ENCODE assay signal across 11 mouse cellular contexts in the genomic region with DNA sequence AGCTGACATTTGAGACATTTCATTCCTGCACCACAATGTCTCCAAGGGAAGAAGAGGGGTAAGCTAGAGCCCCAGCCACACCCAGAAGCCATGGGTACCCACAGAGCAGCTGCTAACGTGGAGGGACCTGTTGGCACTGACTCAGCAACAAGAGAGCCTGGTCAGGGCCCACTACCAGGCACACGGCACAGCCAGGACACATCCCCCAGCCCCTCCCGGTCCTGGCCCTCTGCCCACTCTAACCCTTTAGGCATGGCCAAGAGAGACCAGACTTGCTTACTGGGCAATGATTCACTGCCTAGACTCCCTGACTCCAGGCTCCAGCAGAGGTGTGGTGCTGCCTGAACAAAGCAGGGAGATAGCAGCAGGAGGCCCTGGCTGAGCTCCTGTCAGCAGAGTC. TPM values are rescaled to one million over a fixed set of nuclear protein-coding genes. Genes with fewer than 3 reads are reported as not detected.
DNase-seq lines count a peak whose midpoint lies in the region; TF ChIP-seq lines count a peak whose summit lies in the region.
"Had no signal": no experiment of that assay in that cellular context is flagged by ENCODE, and none has a peak within 500 bp of the region (broad histone marks: within the 10 kb centered on the region; RNA-seq: fewer than 3 reads in every experiment).

No protein-coding gene starts in this region.

- no peak for TF ChIP-seq CTCF in left cerebral cortex, adult 2 months (IDR thresholded peaks at IDR 0.05)
- TF ChIP-seq CTCF in C2C12 (IDR thresholded peaks at IDR 0.05; ENCODE audit: control insufficient read depth, insufficient read depth, insufficient read length): no peak

- H3K4me3 ChIP-seq in left cerebral cortex, adult 2 months: no peak overlapping the region
- H3K4me3 ChIP-seq in C2C12 (ENCODE audit: insufficient read depth, poor library complexity, severe bottlenecking): no peak overlapping the region
- H3K4me3 ChIP-seq: limb, embryonic 10.5 days had no signal

- intact Hi-C loops in left cerebral cortex, postnatal 4 days (cut with DNase I): no loop called here
- intact Hi-C loops in left cerebral cortex, adult 2 months (cut with DNase I): no loop called here

- H3K27me3 ChIP-seq in C2C12 (ENCODE audit: control insufficient read depth, insufficient read depth, insufficient read length): no peaks in the 10 kb centered on the region

- no peaks in the 10 kb centered on the region for H3K79me3 ChIP-seq in C2C12 (ENCODE audit: low read depth)

- DNase-seq in adrenal gland, postnatal 10 days: peak; percentile 12
- no peak for DNase-seq in adrenal gland, adult 8-10 months
- DNase-seq in left cerebral cortex, postnatal 4 days: peak; percentile 63
- no peak for DNase-seq in left cerebral cortex, adult 2 months (ENCODE audit: extremely low spot score in 1 of 2, low spot score in 2 of 2)
- peak; percentile 10 for DNase-seq in fibroblast of lung, adult 2 months (ENCODE audit: low read depth)
- no peak for DNase-seq in spleen, postnatal 14 days (ENCODE audit: low spot score in 2 of 2)
- DNase-seq in natural killer cell, adult 2 months (ENCODE audit: low spot score in 2 of 2): no peak

- no peaks in the 10 kb centered on the region for H3K79me2 ChIP-seq in C2C12 (ENCODE audit: control insufficient read depth, insufficient read depth)

- no peak overlapping the region for H3K27ac ChIP-seq in left cerebral cortex, adult 2 months
- H3K27ac ChIP-seq: hindbrain, embryonic 14.5 days; limb, embryonic 10.5 days; liver, embryonic 14.5 days had no signal

- no peak overlapping the region for H3ac ChIP-seq in C2C12 (ENCODE audit: control insufficient read depth, insufficient read length, low read depth)

- no peaks in the 10 kb centered on the region for H3K36me3 ChIP-seq in C2C12 (ENCODE audit: control insufficient read depth, insufficient read depth)
- H3K36me3 ChIP-seq: limb, embryonic 10.5 days had no signal

TF ChIP-seq in C2C12, 6 proteins besides CTCF, POLR2A, EP300 and RAD21:
- peak; percentile 79 for TF ChIP-seq MYOD1 (IDR thresholded peaks at IDR 0.05; ENCODE audit: control insufficient read depth, insufficient read length, low read depth)
- TF ChIP-seq USF1 (IDR thresholded peaks at IDR 0.05; ENCODE audit: low read depth): no peak

RNA-seq across cellular contexts. Expression of gene Map3k9, which starts 32.1 kb away (rescaled TPM):
- total RNA-seq in adrenal gland, postnatal 10 days (2021): 1 to 10 TPM; 1.1 to 2.0 TPM
- 1 to 10 TPM; 1.6 to 9.7 (median 5.5) TPM for total RNA-seq in adrenal gland, adult 8-10 months (2022)
- total RNA-seq in left cerebral cortex, postnatal 4 days (2021): 10 to 100 TPM; 86.1 to 90.5 TPM
- total RNA-seq in left cerebral cortex, adult 2 months (2021): 10 to 100 TPM; 63.3 to 68.9 TPM
- 0.29 TPM for polyA plus RNA-seq in C2C12 (2012; fragmentation: generic; extraction: Trizol)

Comparison
In these comparisons a context has a peak if more than half of its experiments do, and no peak if none do; other contexts are left out.
1. DNase-seq: peak in adrenal gland, postnatal 10 days (single experiment), left cerebral cortex, postnatal 4 days (single experiment) and fibroblast of lung, adult 2 months (single experiment); none in adrenal gland, adult 8-10 months (single experiment), left cerebral cortex, adult 2 months (0 of 2), spleen, postnatal 14 days (0 of 2) and natural killer cell, adult 2 months (0 of 2).
2. RNA of gene Map3k9, which starts 32.1 kb away (total RNA-seq): 86.1 to 90.5 TPM in left cerebral cortex, postnatal 4 days and 63.3 to 68.9 TPM in left cerebral cortex, adult 2 months; 1.6 to 9.7 TPM in adrenal gland, adult 8-10 months and 1.1 to 2.0 TPM in adrenal gland, postnatal 10 days; every median in the first group is over 4 times any median in the second.